7 mouse cellular contexts compared by ENCODE assay signal in the genomic region with DNA sequence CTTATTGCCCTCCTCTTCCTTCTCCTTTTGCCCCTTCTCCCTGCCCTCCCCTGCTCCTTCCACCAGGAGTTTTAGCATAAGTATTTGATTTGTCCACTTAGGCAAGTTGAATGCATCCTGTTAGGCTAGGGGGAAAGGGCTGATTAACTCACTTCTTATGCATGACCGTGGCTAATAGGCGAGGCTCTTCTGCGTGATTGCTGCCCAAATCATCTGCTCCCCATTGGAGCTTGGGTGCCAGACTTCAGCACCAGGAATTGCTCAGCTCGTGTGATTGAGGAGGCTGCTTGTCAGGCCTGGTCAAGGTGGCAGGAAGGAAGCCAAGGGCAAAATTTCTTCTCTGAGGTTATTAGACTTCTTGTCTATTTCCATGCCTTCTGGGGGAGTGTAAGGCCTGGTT. TPM values are rescaled to one million over a fixed set of nuclear protein-coding genes. Genes with fewer than 3 reads are reported as not detected.
DNase-seq lines count a peak whose midpoint lies in the region; ATAC-seq and TF ChIP-seq lines count a peak whose summit lies in the region.

No protein-coding gene starts in this region.

- no peak for DNase-seq in heart, adult 2 months
- no peak for DNase-seq in heart, postnatal 36 days
- no peak for DNase-seq in kidney, postnatal 10 days
- peak; percentile 82 for DNase-seq in ZHBTc4 (ENCODE audit: low read depth, low spot score)
- DNase-seq in frontal cortex, adult 2 months (ENCODE audit: extremely low spot score in 1 of 2, low spot score in 1 of 2), result no peak

- peak overlapping the region; percentile 3 for H3K27ac ChIP-seq in heart, adult 2 months
- peak overlapping the region; percentile 73 for H3K27ac ChIP-seq in kidney, embryonic 16.5 days (ENCODE audit: low read length)

- no peaks in the 10 kb centered on the region for H3K27me3 ChIP-seq in heart, adult 2 months (ENCODE audit: control insufficient read depth, insufficient read depth, low read length)
- H3K27me3 ChIP-seq in kidney, embryonic 16.5 days (ENCODE audit: insufficient read depth, low read length), result no peaks in the 10 kb centered on the region

- 13% methylated on average over 4 of the region's 4 CpGs for WGBS in heart, adult 2 months
- WGBS in kidney, embryonic 16.5 days, result 43% methylated on average over 4 of the region's 4 CpGs

- peaks cover 45% of the 10 kb centered on the region for H3K4me1 ChIP-seq in heart, adult 2 months (ENCODE audit: control insufficient read depth, insufficient read depth, low read length)
- peaks cover 63% of the 10 kb centered on the region for H3K4me1 ChIP-seq in kidney, embryonic 16.5 days (ENCODE audit: insufficient read depth, low read length)

- ATAC-seq in kidney, embryonic 16.5 days (ENCODE audit: low FRiP score, low TSS enrichment), result no peak
- ATAC-seq in granulocyte monocyte progenitor cell, adult 5-6 weeks (replicated peaks; ENCODE audit: poor library complexity, severe bottlenecking), result peak; percentile 28; the same call in 1 of the 2 replicates

- peaks cover 9% of the 10 kb centered on the region for H3K36me3 ChIP-seq in heart, adult 2 months (ENCODE audit: control insufficient read depth, insufficient read depth, low read length)
- no peaks in the 10 kb centered on the region; the same call in 1 of the 2 replicates for H3K36me3 ChIP-seq in kidney, embryonic 16.5 days (ENCODE audit: insufficient read depth, low read length)

- no peak overlapping the region for H3K4me3 ChIP-seq in heart, adult 2 months
- H3K4me3 ChIP-seq in kidney, embryonic 16.5 days (ENCODE audit: low read length), result no peak overlapping the region

- H3K4me2 ChIP-seq in kidney, embryonic 16.5 days (replicated peaks; ENCODE audit: low read depth, low read length), result no peak overlapping the region

- H3K9me3 ChIP-seq in kidney, embryonic 16.5 days (ENCODE audit: low read length), result no peaks in the 10 kb centered on the region

- H3K9ac ChIP-seq in heart, adult 2 months (ENCODE audit: low read depth, low read length), result no peak overlapping the region
- H3K9ac ChIP-seq in kidney, embryonic 16.5 days (replicated peaks; ENCODE audit: low read length), result no peak overlapping the region

- H3K79me2 ChIP-seq in heart, adult 2 months (replicated peaks; ENCODE audit: control insufficient read depth, insufficient read depth, low read length), result peaks cover 6% of the 10 kb centered on the region

- no peak for TF ChIP-seq CTCF in heart, adult 2 months (IDR thresholded peaks at IDR 0.05)

- intact Hi-C loops in heart, adult 2 months (cut with DNase I), result no loop called here
- intact Hi-C loops in heart, postnatal 36 days (cut with DNase I), result no loop called here

- no peak for TF ChIP-seq POLR2A in heart, adult 2 months (IDR thresholded peaks at IDR 0.05; ENCODE audit: insufficient read depth, low read depth, low read length)

- no peak for TF ChIP-seq EP300 in heart, adult 2 months (IDR thresholded peaks at IDR 0.05; ENCODE audit: insufficient read depth, low read depth, low read length)

RNA-seq across cellular contexts. Expression of a gene that starts 19.8 kb away (rescaled TPM):
- 100 to 1,000 TPM; 189 to 204 TPM for total RNA-seq in heart, adult 2 months (2021)
- 28.8 and 68.2 TPM in 2 replicates for polyA plus RNA-seq in heart, adult 2 months (2012; rRNA removed)
- 100 to 1,000 TPM; 206 to 209 TPM for total RNA-seq in heart, postnatal 36 days (2021)
- 196 and 238 TPM in 2 replicates for polyA plus RNA-seq in kidney, embryonic 16.5 days (2015; fragmentation: Nextera tagmentation; extraction: Ambion mirVana)
- total RNA-seq in granulocyte monocyte progenitor cell, adult 5-6 weeks (2014; fragmentation: Nextera tagmentation), result 212 and 423 TPM in 2 replicates
- total RNA-seq in granulocyte monocyte progenitor cell, adult 5-6 weeks (2017), result 721 and 833 TPM in 2 replicates
- 608 and 638 TPM in 2 replicates for polyA plus RNA-seq in frontal cortex, adult 2 months (2012; rRNA removed)
